Mouse (Mus musculus) embryonic fibroblast, embryonic 13.5 days (primary cell): ENCODE data around the gene Arid4b.

ENCODE experiments used
- CTCF ChIP-seq: IDR thresholded peaks from 2 replicates; pipeline ENCODE4 v1.5.1; 2011; ENCODE audit warnings: mild to moderate bottlenecking, control low read depth, low read length, moderate library complexity, borderline replicate concordance; ENCODE audit not compliant: insufficient read depth
- POLR2A ChIP-seq: IDR thresholded peaks from 2 replicates; pipeline ENCODE4 v1.6.1; 2011; ENCODE audit warnings: low read depth, mild to moderate bottlenecking, control low read depth, low read length, moderate library complexity

- TF ChIP-seq POLR2A (no peak), CTCF (no peak)
Observed at GRCm38 (mm10) chr13:14179669-14180068, 116.6 kb downstream of the Arid4b start.
